Mouse (Mus musculus) cortical plate, adult 2 months (tissue): ENCODE results near the gene Ipcef1. TPM values are rescaled to one million over a fixed set of nuclear protein-coding genes. Genes with fewer than 3 reads are reported as not detected.

Experiments used
- H3K27ac ChIP-seq: fragments of 200-500 bp; 2 replicates; pipeline ENCODE4 v1.5.1; 2012; ENCODE audit warnings: low read length, control low read depth, inconsistent platforms; ENCODE audit not compliant: insufficient read depth
- H3K4me1 ChIP-seq: fragments of 200-500 bp; 2 replicates; pipeline ENCODE4 v1.6.1; 2011; ENCODE audit warnings: low read length; ENCODE audit not compliant: control insufficient read depth, insufficient read depth
- H3K4me3 ChIP-seq: fragments of 200-500 bp; 2 replicates; pipeline ENCODE4 v1.5.1; 2011; ENCODE audit warnings: mild to moderate bottlenecking, low read length, control low read depth; ENCODE audit not compliant: insufficient read depth
- CTCF ChIP-seq: fragments of 200-500 bp; IDR thresholded peaks from 2 replicates; pipeline ENCODE4 v1.5.1; 2011; ENCODE audit warnings: mild to moderate bottlenecking, control low read depth, low read length; ENCODE audit not compliant: insufficient read depth; ENCODE audit errors: extremely low read depth
- POLR2A ChIP-seq: fragments of 200-500 bp; IDR thresholded peaks from 2 replicates; pipeline ENCODE4 v1.6.1; 2011; ENCODE audit warnings: mild to moderate bottlenecking, low read length, control low read depth; ENCODE audit not compliant: insufficient read depth; ENCODE audit errors: extremely low read depth
- polyA plus RNA-seq: library from polyadenylated mRNA; depleted of rRNA; stranded (reverse); fragments of >200 nt; gene quantifications from 2 replicates; pipeline ENCODE4 v1.2.3, GENCODE M21; 2012

The Ipcef1 gene
- polyA plus RNA-seq, 1 experiment = 45.7 TPM

DNA sequence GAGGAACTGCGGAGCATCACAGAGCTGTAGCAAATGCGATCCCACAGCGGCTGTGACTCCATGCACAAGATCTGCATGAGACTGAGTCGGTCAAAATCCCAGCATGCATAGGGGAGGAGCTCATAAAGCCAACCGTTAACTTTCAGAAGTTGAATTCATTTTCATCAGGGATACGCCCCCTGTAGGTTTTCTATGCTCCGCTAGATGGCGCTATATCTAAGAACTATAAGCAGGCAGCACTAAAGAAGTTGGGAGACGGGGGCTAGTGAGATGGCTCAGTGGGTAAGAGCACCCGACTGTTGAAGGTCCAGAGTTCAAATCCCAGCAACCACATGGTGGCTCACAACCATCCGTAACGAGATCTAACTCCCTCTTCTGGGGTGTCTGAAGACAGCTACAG, 16.3 kb upstream of the Ipcef1 start:
- Histone ChIP-seq H3K4me1 (no peaks in the 10 kb centered on the region), H3K27ac (no peak overlapping the region), H3K4me3 (no peak overlapping the region)
- TF ChIP-seq CTCF (no peak), POLR2A (no peak)

DNA sequence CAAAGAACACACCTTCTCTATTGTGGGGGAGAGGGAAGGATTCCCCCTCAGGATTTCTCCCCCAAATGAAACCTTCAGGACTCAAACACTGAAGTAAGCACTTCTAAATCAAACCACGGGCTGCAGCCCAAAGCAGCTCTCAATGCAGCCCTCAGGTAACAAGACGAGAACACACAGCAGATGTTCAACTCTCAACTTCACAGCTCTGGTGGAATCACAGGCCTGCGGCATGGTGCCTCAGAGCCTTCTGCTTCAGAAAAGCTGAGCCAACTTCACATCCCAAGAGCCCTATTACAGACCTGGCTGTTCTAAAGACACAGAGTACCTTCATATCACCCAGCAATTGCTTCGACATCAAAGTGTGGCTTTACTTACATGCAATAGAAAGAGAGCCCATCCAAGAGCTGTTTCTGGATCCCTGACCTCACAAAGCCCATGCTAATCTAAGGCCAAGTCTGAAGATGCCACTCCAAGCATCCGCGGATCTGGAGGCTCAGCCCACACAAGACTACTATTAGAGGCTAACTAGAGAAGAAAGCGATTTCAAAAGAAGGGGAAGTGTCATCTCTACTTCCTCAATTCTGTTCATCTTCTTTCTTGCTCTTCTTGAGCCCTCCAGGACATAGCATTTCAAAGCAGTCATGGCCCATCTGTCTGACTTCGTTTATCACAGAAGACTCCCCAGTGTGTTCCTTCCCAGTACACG, 11.6 kb upstream of the Ipcef1 start:
- Histone ChIP-seq H3K27ac (no peak overlapping the region), H3K4me3 (no peak overlapping the region), H3K4me1 (no peaks in the 10 kb centered on the region)
- TF ChIP-seq POLR2A (no peak), CTCF (no peak)

DNA sequence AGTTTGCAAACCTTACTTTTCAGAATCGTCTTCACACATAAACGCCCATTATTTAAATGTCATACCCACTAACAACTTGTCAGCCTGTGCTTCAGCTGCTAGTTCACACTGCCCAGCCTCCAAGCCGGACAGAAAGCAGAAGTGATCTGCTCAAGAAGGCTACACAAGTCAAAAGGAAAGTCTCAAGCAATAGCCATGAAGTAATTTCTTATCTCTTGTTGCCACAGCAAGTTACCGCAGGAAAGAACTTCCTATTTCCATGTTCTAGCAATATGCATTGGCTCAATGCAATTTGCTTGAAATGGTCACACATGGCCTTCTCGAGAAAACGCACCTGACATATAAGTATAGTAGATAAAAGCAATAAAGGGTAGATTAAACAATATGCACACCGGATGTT, 10.7 kb upstream of the Ipcef1 start:
- Histone ChIP-seq H3K27ac (no peak overlapping the region), H3K4me1 (no peaks in the 10 kb centered on the region), H3K4me3 (no peak overlapping the region)
- TF ChIP-seq POLR2A (no peak), CTCF (no peak)

- Histone ChIP-seq H3K4me1 (no peaks in the 10 kb centered on the region), H3K4me3 (no peak overlapping the region), H3K27ac (no peak overlapping the region)
- TF ChIP-seq POLR2A = no peak
- TF ChIP-seq CTCF = no peak
Observed at GRCm38 (mm10) chr10:7060326-7060725, 8.0 kb upstream of the Ipcef1 start.

GRCm38 (mm10) chr10:7057546-7057945, 5.3 kb upstream of the Ipcef1 start:
- Histone ChIP-seq H3K4me1 (no peaks in the 10 kb centered on the region), H3K4me3 (no peak overlapping the region), H3K27ac (no peak overlapping the region)
- TF ChIP-seq CTCF = no peak
- TF ChIP-seq POLR2A = no peak

GRCm38 (mm10) chr10:7054560-7055205, 2.4 kb upstream of the Ipcef1 start:
- Histone ChIP-seq H3K27ac (no peak overlapping the region), H3K4me1 (no peaks in the 10 kb centered on the region), H3K4me3 (no peak overlapping the region)
- TF ChIP-seq CTCF (no peak), POLR2A (no peak)

- no peak overlapping the region for H3K27ac ChIP-seq
- TF ChIP-seq POLR2A (no peak), CTCF (no peak)
- no peak overlapping the region for H3K4me3 ChIP-seq
- no peaks in the 10 kb centered on the region for H3K4me1 ChIP-seq
Observed at GRCm38 (mm10) chr10:7049901-7050300, 2.4 kb downstream of the Ipcef1 start.

- TF ChIP-seq CTCF = no peak
- TF ChIP-seq POLR2A = no peak
- Histone ChIP-seq H3K4me1 (no peaks in the 10 kb centered on the region), H3K4me3 (no peak overlapping the region), H3K27ac (no peak overlapping the region)
Observed at GRCm38 (mm10) chr10:7047919-7048291, 4.4 kb downstream of the Ipcef1 start.

- H3K4me1 ChIP-seq = no peaks in the 10 kb centered on the region
- H3K27ac ChIP-seq = no peak overlapping the region
- no peak overlapping the region for H3K4me3 ChIP-seq
- TF ChIP-seq CTCF = no peak
- TF ChIP-seq POLR2A = no peak
Observed at GRCm38 (mm10) chr10:7047288-7047918, 4.9 kb downstream of the Ipcef1 start.

DNA sequence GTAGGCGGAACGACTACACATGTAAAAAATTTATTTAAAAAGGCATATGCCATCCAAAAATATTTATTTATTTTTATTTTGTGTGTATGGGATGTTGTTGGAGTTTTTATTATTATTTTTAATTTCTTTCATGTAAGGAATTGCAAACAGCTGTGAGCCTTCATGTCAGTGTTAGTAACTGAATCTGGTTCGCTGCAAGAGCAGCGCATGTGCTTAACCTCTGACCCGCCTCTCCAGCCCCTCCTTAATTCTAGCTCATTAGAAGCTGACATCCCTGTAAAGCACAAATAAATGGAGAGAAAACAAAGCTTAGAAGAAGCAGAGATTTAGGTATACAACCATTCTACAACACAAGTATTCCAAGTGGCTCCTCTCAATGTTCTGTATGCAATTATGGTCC, 8.4 kb downstream of the Ipcef1 start:
- Histone ChIP-seq H3K4me1 (no peaks in the 10 kb centered on the region), H3K4me3 (no peak overlapping the region), H3K27ac (no peak overlapping the region)
- TF ChIP-seq CTCF (no peak), POLR2A (no peak)
